Mouse (Mus musculus) c-Kit-positive CD71-positive TER-119-negative erythroid progenitor cells, embryonic 14.5 days (primary cell): ENCODE measurements around the gene Pdzd7.

ENCODE experiments used
- DNase-seq: peaks from one replicate; pipeline ENCODE4 v3.0.0-alpha.2; 2013; ENCODE audit warnings: low read depth

The Pdzd7 gene

DNA sequence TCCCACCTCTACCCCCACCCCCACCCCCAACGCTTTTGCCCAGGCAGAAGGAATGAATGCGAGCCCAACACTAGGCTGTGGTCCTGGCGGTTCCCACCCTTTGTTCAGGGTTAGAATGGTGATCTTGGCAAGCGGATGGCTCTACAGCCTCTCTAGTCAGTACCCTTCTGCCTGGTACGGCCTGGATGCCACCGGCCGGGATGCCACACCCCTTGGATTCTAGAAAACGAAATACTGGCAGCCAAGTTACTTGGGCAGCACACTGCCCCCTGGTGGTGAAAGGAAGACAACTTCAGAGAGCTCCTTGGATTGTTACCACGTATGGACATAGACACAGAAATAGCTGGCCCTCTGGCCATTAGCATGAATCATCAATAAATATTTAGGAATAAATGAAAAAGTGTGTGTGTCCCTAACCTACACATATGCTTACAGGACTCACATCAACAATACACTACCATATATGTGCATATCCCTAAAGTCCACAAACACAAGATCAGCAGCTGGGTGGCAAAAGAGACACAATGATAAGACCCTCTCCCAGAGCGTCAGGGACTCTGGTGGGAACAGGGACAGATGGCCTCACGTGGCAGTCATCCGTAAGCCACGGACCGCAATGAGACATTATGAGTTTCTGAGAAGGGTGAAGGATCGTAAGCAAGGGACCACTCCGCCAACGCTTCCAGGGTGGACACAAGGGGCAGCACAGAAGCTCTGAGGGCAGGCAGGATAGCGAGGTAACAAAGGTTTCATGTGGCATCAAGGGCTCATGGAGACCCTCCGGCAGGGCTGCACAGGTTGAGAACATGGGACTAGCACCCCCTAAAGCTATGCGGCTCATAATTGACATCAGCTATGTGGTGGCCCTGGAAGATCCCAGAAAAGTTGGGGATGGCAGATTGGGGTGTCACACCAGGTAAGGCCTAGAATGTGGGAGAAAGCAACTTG is 14.5 kb downstream of the Pdzd7 start:
- peak; percentile 83 for DNase-seq

DNA sequence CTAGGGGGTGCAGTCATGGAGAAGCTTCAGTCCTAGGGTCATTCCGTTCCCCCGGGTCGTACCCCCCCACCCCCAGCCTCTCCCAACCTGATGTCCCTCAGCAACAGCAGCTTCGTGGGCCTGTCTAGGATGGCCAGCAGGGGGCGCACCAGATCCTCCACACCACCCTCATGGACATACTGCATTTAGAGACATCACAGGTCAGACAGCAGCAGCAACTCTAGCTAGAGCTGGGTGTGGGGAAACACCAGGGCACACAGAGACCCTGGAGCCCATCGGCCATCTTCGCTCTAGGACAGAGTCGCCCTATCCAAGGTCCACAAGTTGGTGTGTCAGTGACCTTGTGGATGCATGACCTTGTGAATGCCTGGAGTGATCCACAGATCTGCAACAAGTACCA is 15.4 kb downstream of the Pdzd7 start:
- no peak for DNase-seq

DNA sequence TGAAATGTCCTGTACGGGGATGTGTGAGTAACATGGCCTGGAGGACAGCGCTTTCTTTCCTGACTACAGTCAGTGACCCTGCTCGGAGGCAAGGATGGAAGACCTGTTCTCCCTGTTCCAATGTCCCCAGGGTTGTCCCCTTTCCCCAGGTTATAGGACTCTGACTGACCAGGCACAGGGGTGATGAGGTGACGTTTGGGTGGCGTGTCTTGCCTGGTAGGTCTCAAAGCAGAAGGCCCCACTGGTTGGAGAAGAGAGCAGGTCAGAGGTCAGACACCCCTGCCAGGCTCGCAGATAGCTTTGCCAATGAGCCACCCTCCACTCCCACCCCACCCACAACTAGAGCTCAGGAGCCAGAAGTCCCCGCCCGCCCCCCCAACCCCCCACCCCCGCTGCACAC is 15.9 kb downstream of the Pdzd7 start:
- DNase-seq = no peak

DNA sequence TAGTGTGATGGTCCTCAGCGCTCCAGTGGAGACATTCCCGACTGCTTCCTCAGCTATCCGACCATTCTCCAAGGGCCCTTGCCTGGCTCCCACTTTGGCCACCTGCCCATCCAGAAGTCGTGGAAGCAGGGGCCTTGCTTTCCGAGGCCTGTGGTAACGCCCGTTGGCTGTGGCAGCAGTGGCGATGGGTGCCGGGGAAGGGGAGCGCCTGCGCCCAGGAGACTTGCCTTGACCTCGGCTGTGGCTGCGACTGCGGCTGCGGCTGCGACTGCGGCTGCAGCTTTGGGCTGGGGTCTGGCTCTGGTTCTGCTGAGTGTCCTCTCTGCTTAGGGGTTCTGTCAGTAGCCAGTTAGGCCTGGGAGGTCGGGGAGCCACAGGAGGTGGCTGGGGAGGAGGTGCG is 16.8 kb downstream of the Pdzd7 start:
- DNase-seq = no peak

DNA sequence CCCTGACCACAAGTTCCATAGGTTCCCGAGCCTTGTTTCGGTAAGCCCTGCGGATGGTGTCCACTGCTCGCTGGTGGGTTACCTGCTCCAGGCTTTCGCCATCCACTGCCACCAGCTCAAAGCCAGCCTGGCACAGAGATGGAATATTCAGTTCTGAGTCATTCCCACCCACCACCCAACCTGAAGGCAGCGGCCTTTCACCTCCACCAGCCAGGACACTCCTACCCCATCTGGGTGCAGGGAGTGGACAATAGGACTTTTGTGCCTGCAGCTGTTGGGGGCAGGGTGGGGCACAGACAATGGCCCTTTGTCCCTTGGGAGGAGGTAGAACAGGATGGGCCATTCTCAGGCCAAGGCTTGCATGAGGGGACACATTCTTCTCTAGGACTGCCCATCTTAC is 17.7 kb downstream of the Pdzd7 start:
- no peak for DNase-seq

DNA sequence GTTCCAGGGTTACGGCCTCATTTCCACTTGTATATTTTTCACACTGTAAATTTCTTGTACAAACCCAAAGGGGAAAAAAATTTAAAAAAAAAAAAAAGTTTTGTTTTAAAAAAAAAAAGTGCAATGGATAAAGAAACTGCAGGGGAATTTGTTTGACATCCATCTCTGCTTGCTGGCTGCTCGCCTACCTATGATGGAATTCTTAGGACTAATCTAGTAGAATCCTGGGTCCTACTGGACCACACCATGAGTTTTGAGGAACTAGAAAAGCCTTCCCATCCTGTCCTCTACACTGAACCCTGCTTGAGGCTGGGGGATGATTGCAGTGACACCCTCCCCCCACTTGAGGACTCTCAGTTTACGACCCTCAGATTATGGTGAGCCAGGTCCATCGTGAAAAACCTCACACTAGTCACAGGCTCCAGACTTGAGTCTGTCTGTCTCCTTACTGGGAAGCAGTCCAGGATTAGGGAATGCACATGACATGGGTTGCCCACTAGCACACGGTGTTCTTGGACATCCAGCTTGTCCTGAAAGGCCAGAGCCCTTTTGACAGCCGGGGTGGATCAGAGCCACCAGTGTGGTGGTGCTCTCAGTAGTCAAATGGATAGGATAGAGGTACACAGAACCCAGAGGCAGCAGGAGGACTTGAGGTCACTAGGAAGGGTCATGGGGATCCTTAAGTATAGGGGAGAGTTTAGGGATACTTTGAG is 18.4 kb downstream of the Pdzd7 start:
- no peak for DNase-seq

DNA sequence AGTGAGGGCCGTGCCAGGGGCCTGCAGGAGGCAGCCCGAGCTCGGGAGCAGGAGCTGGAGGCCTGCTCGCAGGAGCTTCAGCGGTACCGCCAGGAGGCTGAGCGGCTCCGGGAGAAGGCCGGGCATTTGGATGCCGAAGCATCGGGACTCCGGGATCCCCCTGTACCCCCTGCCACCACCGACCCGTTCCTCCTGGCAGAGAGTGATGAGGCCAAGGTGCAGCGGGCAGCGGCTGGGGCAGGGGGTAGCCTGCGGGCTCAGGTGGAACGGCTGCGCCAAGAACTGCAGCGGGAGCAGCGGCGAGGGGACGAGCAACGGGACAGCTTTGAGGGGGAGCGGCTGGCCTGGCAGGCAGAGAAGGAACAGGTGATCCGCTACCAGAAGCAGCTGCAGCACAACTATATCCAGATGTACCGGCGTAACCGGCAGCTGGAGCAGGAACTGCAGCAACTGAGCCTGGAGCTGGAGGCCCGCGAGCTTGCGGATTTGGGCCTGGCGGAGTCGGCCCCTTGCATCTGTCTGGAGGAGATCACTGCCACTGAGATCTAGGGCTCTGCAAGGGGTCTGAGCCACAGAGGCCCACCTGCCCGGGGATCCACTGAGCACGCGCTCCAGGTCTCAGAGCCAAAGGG is 19.5 kb downstream of the Pdzd7 start:
- DNase-seq = no peak

DNA sequence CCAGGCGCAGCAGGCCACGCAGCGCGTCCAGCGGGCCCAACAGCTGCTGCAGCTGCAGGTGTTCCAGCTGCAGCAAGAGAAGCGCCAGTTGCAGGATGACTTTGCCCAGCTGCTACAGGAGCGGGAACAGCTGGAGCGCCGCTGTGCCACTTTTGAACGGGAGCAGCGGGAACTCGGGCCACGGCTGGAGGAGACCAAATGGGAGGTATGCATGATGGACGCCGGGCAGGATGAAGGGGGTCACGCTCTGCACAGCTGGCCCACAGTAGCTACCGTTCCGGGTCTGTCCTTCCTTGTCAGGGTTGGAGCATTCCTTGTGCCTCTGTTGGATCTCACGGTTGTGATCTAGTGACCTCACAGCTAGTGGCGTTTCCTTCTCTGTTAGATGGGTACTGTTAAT is 20.7 kb downstream of the Pdzd7 start:
- DNase-seq = no peak

DNA sequence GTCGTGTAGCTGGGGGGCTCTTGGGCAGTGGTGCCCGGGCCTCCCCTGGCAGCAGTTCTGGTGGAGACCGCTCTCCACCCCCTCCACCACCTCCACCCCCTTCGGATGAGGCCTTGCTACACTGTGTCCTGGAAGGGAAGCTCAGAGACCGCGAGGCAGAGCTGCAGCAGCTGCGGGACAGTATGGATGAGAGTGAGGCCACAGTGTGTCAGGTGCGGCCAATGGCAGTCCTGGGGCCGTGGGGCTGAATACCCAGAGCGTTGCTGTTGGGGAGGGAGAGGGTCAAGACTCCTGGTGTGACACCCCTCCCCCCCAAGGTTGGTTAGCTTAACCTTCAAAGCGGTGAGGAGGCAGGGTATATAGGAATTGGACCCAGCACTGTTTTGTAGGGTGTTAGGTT is 21.5 kb downstream of the Pdzd7 start:
- DNase-seq = no peak

DNA sequence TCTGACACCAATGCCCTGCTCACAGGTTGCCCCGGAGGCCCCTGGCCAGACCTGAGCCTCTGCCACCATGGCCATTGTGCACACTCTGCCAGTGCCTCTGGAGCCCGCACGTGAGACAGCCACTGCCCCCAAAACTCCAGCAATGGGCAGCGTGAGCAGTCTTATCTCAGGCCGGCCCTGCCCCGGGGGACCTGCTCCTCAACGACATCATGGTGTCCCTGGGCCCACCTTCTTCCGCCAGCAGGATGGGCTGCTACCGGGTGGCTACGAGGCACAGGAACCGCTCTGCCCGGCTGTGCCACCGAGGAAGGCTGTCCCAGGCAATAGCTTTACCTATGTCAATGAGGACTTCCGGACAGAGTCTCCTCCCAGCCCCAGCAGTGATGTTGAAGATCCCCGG is 24.2 kb downstream of the Pdzd7 start:
- no peak for DNase-seq

DNA sequence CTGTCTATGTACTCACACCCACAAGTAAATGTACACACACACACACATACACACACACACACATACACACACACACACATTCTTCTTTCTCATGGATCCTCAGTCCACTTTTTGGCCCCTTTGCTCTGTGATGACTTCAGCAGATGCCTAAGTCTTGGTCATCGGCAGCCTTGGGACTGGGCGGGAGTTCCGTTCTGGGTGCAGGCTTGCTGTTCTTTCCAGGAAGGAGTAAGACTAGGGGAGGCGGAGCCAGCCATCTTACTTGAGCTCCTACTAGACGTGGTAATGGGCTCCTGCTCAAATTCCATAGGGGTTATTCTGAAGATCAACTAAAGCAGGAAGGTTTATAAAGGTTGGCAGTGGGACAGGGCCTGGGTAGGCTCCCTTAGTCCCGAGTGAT is 25.2 kb downstream of the Pdzd7 start:
- no peak for DNase-seq

DNA sequence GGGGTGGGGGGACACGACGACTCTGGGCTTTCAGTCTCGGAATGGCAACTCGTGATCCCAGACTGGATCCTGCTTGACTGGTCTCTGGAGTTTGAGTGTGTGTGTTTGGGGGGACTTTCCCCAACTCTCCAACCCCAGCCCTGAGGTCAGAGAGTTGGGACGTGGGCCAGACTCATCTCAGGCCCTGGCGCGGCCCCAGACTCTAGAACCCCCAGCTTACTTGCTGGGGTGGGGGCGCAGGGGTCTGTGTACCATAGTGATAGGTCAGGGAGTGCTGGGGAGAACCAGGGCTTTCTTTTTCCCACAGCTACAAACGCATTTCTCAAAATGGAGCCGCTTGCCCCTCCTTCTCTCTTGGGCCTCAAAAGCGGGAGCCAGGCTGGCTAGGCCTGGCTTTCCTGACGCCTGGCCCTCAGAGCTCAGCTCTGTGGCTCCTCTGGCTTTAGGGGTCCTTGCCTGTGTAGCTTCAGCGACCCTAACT is 27.1 kb downstream of the Pdzd7 start:
- DNase-seq = no peak

DNA sequence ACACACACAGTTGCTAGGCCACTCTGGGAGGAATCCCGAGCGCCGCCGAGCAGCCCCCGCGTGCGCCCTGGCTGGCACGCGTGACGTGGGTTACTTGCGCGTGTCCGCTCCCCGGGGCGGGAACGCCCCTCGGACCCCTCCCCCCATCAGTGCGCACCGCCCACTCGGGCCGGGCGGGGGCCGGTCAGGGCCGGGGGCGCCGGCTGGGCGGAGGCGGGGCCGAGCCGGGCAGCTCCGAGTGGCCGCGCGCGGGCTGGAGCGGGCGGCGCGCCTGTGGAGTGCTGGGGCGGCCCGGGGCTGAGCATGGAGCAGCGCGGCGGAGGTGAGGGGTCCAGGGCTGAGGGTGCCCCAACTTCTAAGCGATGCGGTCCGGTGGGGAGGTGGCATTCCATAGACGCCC is 27.6 kb downstream of the Pdzd7 start:
- no peak for DNase-seq

DNA sequence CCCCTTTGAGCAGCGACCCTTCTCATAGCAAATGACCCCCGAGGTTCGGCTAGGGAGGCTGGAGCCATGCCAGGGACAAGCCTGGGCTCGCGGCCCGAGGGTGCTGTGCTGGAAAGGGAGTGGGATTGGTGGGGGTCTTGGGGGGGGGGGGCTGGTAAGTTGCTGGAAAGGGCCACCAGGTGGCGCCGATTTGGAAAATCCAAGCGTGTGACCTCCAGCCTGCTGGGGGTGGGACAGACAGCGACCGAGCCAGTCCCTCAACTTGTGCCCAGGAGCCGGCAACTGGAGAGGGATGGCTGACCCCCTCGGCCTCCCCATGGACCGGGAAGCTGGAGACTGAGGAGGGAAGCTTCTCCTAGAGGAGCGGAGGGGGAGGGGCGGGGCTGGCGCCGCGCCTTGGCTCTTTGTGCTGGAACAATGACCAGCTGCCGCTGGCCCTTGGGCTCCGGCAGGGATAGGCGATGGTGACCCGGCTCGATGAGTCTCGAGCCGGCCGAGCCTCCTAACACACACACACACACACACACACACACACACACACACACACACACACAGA is 28.2 kb downstream of the Pdzd7 start:
- no peak for DNase-seq

DNA sequence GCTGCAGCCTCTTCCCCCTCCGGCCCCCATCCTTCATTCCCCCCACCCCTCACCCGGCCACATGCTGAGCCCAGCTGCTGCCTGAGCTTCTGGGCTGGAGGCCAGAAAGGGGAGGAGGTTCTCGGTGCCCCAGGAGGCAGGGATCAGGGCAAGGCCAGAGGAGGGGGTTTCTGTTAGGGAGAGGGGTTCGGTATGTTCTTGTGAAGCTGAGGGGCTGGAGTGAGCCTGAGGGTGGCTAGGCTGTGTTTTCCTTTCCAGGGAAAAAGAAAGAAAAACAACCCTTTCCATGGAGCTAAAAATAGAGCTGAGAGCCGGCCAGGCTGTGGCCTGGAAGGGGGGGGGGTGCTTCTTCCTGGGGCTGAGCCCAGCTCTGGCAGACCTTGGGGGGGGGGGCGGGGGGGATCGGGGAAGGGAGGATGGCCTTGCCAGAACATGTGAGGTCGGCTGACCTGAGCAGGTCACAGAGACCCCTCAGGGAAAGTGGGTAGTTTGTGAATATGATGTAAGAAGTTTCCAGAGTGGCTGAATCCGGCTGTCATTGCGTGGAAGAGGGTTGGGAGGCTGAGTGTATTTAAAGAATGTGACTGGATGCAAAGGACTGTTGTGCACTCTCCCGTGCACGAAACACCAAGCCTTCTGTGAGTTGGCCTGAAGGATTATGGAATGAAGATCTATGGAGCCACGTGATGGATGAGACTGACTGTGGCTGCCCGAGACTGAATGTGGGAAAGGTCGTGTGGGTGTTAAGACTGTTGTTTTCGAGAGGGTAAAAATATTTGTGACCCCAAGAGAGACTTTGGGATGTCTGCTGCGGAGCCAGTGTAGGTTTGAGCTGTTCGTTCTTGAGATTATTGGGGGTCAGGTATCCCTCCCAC is 28.9 kb downstream of the Pdzd7 start:
- no peak for DNase-seq

DNA sequence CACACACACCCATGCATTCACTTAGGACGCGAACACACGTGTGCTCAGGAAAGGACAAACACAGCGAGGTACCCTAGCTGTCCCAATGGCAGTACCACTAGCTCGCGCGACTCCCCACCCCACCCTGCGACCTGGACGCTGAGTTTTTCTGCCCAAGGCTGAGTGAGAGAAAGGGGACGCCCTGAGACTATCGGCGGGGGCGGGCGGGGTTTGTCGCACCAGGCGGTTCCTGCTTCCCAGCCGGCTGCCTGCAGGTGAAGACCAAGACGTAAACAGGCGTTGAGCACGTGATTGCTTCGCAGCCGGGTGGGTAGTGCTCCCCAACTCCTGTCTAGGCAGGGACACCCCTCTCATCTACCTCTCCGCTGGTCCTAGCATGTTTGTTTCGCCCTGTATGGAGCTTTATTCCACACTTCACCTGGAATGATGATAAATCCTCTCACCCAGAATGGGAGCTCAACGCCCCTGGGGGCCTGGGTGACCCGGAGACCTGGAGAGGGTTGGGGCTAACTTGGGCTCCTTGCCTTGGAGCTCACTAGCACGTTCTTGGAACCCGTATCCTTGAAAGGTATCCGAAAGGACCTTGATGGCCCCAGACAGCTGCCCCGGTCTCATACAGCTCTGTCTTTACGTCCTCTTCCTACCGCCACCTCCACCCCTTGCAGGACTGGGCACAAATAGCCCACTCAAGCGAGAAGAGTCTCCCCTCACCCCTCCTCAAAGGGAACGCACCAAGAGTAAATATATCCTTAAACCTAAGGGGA is 29.8 kb downstream of the Pdzd7 start:
- DNase-seq = no peak

DNA sequence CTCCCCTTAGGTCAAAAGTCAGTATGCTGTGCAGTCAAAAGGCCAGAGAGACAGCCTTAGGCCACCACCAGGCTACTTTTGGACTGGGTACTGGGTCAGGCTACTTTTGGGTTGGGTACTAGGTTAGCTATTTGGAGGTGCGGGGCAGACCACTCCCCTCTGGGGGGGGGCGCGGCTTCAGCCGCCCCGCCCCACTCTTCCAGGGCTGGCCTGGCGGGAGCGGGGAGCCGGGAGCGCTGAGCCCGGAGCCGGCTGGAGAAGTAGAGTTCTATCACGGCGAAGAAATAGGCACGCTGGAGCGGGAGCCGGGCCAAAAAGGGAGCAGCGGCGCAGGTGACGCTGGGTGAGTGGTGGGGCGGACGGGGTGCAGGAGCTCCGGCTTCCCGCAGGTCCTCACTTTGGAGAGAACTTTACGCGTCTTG is 30.5 kb downstream of the Pdzd7 start:
- no peak for DNase-seq

DNA sequence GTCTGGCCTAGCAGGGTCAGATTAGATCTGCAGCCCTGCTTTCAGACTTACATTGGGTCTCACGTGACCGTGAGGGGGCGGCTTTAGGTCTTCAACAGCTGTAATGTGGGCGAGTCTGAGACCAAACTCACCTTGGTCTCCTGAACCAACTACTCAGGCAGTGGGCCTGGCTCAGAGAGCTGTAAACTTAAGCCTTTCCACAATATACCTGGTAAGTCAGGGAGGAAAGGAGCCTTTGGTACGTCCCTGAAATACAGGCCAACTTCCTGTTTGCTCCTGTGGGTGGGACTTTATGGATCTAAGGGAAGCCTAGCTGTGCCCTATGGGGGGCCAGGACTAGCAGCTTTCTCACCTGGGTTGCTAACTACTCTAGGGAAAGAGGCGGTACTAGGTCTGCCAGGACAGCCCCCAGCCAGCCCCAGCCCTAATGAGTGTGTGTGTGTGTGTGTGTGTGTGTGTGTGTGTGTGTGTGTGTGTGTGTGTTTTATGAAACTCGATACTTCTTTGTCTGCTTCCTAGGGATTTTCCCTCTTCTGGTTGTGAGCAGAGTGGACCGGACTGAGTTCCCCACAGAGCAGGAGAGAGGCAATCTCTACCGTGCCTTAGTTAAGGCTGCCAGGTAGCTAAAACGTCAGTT is 31.1 kb downstream of the Pdzd7 start, which contains the start of gene Lzts2:
Gene Lzts2, plus strand, starts transcription at position 80 of the 637 bp plus-strand sequence.
- no peak for DNase-seq

DNA sequence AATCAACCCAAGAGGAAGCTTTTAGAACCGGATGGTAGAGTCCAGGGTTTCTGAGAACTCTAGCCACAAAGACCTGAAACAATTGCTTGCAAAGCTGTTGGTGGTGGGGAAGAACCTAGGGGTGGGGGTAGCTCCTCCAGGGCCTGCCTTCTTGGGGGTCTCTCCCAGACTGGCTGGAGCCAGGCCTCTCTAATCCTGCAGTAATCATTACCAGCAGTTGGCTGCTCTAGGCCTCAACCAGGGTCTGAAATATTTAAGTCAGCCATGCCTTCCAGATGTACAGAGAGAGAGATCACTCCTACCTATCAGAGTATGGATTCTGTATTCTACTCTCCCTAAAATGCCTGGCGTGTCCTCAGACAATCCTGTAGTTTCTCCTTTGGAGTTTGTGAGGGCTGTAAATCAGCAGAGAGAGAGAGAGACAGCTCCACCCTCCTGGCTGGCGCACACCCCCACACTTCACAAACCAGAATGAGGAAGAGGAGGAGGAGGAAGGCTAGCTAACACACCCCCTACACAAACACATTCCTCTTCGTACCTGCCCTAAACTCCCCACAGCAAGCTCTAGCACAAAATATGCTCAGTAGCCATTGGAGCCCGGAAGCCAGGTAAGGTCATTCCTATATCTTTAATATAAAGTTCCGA is 31.8 kb downstream of the Pdzd7 start:
- DNase-seq = no peak

DNA sequence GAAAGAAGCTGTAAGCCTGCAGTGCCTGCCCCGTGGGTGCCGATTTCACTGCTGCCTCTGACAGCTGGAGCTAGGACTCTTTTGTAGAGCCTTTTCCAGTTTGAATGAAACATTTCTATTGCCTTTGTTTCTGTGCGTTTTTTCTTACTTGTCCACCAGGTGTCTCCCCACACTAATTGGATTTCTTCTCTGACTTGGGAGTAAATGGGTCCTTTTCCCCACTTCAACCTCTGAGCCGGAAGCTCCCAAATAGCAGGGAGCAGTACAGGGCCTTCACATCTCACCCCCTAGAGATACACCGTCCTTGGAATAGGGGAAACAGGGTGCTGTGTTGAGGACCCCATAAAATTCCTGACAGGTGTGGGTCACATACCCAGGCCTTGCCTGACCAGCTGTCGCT is 32.9 kb downstream of the Pdzd7 start:
- DNase-seq = no peak
